Mouse (Mus musculus) small intestine, adult 2 months (tissue): ENCODE results near the gene Bok.

ENCODE experiments used
- CTCF ChIP-seq: fragments of 200-500 bp; IDR thresholded peaks from 2 replicates; pipeline ENCODE4 v1.5.1; 2012; ENCODE audit warnings: low read depth, mild to moderate bottlenecking, control low read depth, inconsistent platforms, low read length, moderate library complexity, mixed read lengths; ENCODE audit not compliant: insufficient replicate concordance, insufficient read length; ENCODE audit errors: extremely low read depth
- POLR2A ChIP-seq: fragments of 200-500 bp; IDR thresholded peaks from 2 replicates; pipeline ENCODE4 v1.6.1; 2012; ENCODE audit warnings: low read depth, mild to moderate bottlenecking, control low read depth, inconsistent platforms, low read length, moderate library complexity

DNA sequence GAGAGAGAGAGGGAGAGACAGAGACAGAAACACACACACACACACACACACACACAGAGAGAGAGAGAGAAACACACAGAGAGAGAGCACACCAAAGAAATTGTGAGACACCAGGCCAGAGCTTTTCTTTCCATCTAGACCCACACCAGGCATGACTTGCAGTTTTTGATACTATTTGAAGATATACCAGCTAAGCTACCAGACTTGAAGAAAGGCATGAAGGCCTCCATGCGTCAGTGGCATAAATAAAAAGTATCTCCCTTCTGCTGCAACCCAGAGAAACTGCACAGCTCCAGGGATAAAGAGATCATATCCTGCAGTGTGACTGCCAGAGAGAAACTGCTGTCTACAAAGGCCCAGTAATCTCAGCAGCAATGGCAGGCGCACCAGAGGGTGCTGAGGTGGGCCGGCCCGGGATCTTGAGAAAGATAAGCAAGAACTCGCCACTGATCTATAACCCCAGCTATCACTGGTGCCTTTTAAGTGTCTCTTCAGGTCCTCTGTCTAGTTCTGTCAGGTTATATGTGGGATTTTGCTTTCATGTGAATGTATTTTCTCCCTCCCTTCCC is 35.8 kb upstream of the Bok start:
- TF ChIP-seq POLR2A (no peak), CTCF (no peak)
